Mouse (Mus musculus): ENCODE results near the gene Hlcs.

- TF ChIP-seq POLR2A (IDR thresholded peaks at IDR 0.05; ENCODE audit: borderline replicate concordance, low read depth, low read length) (no peak), CTCF (IDR thresholded peaks at IDR 0.05; ENCODE audit: low read depth, low read length) (no peak)
Observed at GRCm38 (mm10) chr16:94079075-94079855, 234.1 kb downstream of the Hlcs start.

All from bone marrow macrophage, adult 2 months (primary cell).